Mouse (Mus musculus): ENCODE data around the gene Bnip2.

Gene Bnip2

DNA sequence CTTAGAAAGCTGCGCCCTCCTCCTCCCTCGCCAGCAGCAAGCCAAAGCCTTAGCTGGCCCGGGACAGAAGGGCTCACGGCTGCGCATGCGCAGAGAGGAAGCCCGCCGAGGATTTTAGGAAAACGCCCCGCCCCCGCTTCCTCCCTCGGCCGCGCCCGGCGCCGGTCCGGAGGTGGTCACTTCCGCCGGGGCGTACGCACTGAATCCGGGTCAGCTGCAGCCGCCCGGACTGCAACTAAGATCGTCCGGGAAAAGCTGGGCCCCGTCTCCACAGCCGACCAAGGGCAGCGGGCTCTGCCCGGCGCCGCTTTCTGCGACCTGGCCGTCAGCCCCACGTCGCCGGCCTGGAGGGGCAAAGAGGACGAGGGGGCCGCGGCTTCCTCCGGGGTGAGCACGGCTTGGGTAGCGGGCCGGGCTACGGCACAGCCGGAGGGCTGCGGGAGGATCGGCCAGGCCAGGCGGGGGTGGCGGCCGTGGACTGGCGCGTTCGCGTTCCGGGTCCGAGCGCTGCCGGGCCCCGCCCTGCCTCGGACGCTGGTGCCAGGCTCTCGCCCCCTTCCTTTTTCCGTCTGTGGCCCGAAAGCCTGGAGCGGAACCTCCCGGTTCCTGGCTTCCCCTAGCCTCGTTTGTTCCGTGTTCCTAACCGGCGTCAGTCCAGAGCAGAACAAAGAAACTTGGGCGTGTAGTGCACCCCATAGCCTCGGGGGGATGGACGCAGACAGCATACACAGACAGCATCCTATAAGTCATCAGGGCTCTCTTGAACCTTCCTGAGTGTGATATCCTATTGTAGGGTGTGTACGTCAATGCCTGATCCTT is at the start of gene Bnip2:
Gene Bnip2, plus strand, starts transcription at position 164 of the 819 bp plus-strand sequence.
- peak; percentile 85 to 87 for DNase-seq (ENCODE audit: low spot score in 2 of 2)

DNA sequence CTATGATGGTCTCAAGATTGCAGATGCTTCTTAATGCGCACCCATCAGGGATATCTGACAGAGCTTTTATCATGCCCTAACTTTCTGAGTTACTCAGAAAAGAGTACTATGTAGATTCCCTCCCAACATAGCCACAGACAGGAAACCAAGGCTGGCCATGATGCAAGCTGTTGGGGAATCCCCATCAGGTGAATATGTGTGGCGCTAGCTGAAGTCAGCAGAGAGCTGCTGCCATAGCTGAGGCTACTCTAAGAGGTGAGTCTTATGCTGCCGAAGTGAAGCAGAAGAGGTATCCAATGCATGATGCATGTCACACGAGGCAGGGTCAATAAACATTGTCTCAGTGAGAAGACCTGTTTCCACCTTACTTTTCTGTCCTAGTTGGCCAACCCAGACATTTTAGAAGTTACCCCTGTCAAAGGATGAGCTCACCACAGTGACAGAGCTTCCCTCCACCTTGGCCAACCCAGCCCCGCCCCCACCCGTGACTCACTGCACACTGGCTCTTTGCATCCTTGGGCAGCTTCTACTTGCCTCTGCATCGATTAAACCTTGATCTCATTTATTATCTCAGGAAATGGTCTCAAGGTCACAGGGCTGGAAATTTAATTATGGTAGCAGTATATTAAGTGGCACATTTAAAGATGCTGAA is 48.3 kb upstream of the Bnip2 start:
- DNase-seq (ENCODE audit: low spot score in 2 of 2): peak; percentile 48 to 67

DNA sequence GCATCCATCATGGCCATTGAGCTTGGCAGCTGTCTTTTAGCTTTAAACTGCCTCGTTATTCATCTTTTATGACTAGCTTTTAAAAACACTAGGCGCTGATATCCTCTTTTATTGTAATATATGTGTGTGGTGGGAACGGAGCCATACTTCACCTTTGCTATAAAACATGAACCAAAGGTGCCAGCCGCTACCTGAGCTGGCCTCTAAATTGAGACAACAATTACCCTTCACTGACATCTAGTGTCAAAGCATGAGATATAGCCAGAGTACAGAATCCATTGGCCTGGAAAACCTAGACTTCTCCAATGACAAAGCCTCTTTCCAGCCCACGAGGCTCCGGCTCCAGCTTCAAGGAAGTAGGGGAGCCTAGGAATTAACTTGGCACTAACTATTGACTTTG is 47.7 kb upstream of the Bnip2 start:
- no peak for DNase-seq (ENCODE audit: low spot score in 2 of 2)

DNA sequence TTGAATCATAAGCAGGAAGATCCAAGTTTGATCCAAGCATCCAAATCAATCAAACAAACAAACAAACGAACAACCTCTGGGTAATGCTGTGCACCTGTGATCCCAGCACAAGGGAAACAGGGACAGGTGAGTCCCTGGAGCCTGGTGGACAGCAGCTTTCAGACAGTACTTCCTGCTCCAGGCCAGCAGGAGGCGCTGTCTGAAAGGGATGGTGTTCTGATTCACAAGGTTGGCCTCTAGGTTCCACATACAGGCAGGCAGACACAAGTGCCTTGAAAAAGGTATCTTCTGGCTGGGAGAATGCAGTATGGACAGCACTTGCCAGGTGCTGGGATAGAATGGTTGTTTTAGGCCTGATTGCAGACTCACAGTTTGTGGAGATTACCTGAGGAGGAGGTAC is 40.3 kb upstream of the Bnip2 start:
- DNase-seq (ENCODE audit: low spot score in 2 of 2): peak; percentile 36 to 59

DNA sequence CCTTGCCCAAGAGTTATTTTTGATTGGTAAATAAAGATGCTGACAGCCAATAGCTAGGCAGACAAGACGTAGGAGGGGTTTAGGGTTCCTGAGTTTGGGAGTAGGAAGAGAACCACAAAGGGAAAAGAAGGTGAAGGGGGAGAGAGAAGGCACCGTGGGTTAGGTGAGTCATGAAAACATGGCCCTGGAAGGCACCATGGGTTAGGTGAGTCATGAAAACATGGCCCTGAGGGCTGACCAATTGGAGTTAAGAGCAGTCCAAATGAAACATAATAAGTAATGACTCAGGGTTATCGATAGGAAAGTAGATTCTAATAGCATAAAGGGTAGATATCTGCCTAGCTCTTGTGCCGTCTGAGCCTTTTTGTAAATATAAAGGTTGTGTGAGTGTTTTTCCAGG is 39.6 kb upstream of the Bnip2 start:
- DNase-seq (ENCODE audit: low spot score in 2 of 2): no peak

DNA sequence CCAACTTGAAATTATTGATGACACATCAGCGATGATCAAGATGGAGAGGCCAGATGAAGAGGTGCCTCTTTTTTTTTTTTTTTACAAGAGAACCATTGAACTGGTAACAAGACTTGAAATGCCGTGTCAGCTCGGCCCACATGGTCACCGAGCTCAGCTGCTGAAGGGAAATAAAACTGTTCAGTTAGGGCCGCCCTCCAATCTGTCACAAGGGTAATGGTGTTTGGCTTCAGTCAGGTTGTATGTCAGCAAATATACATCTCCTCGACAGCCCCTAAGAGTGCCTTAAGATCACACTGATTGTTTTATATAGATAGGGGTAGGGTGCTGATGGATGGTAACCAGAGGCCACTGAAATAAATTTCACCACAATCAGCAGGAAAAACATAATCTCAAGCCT is 28.3 kb upstream of the Bnip2 start:
- DNase-seq (ENCODE audit: low spot score in 2 of 2): no peak

DNA sequence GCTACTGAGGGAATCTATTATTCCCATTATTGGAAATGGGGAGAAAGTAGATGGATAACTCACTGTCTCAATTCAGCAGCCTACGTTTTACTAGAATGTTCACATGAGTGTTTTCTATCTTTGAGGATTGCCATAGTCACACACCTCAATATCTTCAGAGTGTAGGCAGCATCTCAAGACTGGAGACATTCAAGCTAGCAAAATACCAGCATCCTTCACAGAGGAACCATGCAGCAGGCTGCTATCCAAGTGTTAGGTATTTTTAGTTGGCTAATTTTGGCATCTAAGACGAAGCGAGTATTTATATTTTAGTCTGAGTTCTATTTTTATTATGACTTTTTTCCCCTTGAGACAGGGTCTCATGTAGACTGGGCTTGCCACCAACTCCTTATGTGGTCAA is 24.9 kb upstream of the Bnip2 start:
- DNase-seq (ENCODE audit: low spot score in 2 of 2): no peak

DNA sequence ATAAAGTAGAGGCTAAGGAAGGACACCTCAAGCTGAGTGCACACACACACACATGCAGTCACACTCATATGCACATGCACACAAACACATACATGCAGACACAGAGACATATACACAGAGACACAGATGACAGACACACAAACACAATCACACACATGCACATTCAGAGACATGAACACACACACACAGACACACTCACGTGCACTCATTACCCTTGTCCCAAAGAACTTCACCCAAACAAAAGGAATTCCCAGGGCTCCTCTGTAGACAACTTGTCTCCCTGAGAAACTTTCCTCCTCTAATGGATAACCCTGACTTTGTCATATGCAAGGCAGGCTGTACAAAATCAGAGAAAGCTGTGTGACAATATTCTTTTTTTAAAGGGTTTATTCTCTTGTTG is 3.7 kb upstream of the Bnip2 start:
- no peak for DNase-seq (ENCODE audit: low spot score in 2 of 2)

DNA sequence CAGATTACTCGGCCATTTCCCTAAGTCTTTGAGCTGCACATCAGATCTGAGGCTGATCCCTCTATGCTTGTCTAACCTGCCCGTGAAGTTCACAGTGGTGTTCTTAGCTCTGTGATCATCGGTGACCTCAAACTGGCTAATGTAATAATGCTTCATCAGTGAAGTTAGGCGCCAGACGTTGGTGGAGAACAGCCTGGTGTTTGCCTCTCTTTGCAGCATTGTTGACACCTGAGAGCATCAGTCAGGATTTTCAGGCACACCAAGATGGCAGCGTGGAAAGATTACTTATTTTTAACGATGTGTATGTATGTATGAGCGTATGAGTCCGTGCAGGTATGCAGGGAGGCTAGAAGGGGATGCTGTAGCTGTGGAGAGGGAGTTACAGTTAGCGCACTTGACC is 3.2 kb upstream of the Bnip2 start:
- no peak for DNase-seq (ENCODE audit: low spot score in 2 of 2)

DNA sequence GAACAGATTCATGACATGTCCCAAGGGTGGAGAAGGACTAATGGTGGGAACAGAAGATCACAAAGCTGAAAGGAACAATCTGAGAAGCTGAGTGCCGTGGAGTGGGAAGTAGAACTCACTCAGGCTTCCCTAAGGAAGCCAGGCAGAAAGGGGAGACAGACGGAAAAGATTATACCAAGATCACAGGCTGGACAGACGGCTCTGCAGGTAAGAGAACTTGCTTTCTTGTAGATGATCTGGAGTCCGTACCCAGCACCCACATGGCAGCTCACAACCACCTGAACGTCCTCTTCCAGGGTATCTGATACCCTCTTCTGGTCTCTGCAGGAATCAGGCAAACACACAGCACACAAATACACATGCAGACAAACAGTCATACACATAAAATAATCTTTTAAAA is 2.7 kb upstream of the Bnip2 start:
- DNase-seq (ENCODE audit: low spot score in 2 of 2): no peak

DNA sequence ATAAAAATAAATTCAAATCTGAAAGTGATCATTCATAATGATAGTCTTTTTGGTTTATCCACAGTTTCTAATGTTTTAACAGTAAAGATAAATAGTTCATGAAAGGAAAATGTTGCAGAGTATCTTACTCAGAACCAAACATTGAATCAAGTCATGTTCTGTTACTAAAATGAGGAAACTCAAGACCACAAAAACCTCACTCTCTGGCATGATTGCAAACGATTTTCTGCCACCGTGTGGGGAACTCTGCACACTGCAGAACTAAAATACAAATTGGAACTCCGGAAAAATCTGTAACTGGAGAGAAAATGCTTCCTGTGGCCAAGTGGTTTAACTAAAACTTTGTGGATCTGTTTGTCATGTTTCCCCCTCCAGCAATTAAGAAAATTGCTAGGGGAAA is 1.7 kb upstream of the Bnip2 start:
- DNase-seq (ENCODE audit: low spot score in 2 of 2): peak; percentile 47 to 63

DNA sequence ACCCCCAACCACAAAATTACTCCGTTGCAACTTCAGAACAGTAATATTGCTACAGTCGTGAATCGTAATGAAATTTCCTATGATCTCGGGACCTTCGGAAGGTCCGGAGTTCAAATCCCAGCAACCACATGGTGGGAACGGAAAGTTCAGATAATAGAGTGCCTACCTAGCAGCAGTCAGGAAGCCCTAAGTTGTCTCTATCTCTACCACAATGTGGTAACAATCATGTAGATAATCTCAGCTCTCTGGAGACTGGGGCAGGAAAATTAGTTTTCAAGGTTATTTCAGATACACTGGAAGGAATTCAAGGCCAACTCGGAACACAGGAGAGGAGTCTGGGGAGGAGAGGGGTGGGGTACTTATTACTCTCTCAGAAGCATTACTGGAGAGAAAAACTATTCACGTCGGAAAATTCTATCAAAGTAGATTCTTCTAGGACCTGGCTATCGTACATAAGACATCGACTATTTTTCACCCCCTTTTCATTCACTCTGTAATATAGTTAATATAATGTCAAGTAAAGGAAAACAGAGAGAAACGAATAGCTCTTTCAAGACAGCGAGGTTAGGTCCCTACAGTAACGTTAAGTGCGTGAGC is 462 bp upstream of the Bnip2 start:
- no peak for DNase-seq (ENCODE audit: low spot score in 2 of 2)

DNA sequence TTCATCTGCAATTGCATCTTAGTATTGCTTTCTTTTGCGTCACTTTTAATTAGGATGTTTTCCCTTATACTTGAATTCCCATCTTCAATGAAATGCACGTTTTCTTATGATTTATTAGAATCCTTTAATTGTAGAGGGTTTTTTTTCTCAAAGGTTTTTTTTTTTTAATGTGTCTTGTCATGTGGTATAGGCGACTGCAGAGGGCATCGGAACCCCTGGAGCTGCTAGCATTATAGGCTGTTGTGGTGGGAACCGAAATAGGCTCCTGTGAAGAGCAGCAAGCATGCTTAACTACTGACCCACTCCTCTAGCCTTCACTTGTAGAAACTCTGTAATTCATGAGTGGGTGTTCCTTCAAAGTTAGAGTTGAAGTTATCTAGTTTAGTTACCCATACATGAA is 1.1 kb downstream of the Bnip2 start:
- DNase-seq (ENCODE audit: low spot score in 2 of 2): no peak

DNA sequence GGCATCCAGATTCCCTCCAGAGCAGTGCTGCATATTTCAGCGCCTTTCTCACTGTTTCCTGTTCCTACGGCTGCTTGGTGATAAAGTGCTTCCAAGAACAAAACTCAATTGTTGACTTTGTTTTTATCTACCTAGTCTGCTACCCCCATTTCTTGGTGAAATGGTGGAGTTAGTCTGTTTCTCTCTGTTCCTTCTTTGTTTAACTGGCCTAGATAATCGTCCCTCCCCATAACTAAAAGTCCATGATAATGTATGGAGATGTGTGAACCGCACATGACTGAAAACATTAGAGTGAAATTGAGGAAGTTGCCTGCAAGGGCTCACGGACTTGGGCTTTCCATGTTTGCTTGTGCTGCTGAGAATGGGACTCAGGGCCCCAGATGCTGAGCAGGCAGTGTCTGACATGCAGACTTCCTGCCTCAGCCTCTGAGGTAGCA is 3.6 kb downstream of the Bnip2 start:
- peak in 1 of 2 experiments; percentile 16 for DNase-seq (ENCODE audit: low spot score in 2 of 2)

DNA sequence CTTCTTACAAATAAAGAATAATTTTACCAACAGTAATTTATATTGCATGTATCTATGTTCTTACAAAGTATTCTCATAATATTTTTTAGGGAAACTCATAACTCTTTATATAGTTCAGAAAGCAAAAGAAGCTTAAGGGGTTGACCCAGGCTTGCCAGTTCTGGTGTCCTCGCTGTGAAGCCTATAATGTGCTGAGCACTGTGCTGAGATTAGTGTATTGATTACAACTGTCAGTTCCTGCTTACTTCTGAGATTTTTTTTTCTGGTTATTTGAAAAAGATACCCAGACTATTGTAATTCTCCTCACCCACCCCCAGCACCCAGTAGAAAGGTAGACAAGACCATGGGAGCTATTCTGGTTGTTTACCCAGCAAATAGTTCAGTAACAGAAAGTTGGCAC is 4.2 kb downstream of the Bnip2 start:
- DNase-seq (ENCODE audit: low spot score in 2 of 2): no peak

DNA sequence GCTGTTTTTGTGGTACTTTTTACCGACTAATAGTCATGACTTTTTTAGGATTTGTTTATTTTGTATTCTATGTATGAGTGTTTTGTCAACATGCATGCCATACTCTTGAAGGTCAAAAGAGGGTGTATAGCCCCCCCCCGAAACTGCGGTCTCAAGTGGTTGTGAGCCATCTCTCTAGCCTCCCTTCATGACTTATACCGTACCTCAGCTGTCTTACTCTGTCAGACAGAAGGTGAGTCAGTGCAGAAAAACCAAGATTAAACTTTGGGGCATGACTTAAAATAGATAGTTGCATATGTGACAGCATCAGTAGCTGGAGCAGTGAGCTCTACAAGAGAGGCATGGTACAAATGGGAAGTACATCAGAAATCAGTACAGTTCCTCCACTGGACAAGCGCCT is 5.3 kb downstream of the Bnip2 start:
- no peak for DNase-seq (ENCODE audit: low spot score in 2 of 2)

DNA sequence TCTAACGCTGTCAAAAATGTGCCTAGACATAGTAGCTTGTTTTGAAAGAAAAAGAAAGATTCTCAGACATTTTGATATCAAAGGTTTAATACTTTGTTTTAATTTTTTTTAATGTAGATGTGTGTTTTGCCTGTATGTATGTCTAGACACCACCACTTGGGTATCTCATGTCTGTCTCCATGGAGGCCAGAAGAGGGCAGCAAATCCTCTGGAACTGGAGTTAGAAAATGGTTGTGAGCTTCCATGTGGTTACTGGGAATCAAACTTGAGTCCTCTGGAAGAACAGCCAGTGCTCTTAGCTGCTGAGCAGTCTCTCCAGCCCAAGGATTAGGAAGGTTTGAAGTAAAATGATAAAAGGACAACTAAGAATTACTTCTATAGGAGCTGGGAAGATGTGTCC is 10.1 kb downstream of the Bnip2 start:
- DNase-seq (ENCODE audit: low spot score in 2 of 2): no peak

DNA sequence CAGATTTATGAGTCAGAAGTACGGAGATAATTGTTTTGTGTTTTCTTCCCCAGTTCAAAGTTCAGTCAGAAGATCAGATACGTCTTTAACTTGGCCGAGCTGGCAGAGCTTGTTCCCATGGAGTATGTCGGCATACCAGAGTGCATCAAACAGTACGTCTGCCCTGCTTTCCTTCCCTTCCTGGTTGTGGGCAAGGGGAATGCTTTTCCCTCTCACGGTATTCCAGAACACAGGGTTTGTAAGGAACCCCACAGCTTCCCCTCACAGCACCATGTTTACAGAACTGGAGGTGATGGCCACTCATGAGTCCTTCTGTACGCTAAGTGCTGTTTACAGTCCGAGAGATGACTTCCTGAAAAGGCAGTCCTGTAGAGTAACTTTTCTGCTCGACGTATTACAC is 14.2 kb downstream of the Bnip2 start:
- no peak for DNase-seq (ENCODE audit: low spot score in 2 of 2)

DNA sequence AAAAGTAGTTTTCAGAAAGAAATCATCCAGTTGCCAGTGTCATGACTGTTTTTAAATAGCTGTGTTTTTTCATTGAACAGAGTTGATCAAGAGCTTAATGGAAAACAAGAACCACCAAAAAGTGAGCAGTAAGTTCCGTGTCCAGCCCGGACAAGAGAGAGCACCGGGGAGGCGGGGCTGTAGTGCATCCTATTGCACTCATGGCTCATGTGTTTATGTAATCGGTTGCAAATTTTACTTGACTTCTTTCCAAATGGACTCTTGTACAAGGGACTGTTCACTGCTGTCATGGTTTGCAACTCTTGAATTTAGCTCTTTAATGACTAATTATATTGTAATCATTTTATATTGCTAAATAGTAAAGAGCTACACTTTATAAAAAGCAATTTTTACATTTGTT is 17.7 kb downstream of the Bnip2 start:
- DNase-seq (ENCODE audit: low spot score in 2 of 2): no peak

DNA sequence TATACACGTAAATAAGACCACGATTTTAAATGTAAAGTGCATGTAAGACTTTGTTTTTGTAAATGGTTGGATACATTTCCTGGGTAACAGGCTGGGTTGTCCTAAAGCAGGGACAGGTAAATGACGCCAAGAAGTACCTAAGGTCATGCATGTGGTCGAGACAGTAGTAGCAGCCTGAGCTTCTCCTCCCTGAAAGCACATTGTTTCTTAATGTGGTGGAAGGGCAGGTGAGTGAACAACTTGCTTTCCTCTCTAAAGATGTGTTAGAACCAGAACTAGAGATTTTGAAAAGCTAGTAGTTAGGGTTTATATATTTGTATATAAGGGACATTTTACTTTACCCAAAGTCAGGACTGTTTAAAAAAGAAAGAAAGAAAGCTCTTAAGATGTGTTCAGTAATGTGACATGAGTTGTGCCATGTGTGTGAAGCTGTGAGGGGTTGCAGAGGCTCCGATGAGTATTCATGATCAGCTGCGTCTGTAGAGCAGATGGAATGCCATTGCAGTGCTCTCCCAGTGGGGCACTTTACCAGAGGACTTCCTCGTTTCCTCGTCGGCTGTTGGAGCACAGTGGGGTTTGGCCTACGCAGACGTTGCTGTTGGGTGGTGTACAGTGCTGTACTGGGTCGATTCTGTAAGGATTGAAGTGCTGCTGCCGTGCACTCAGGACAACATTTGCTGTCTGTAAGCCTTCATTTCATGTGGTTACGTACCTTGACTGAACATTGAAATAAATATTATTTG is 18.4 kb downstream of the Bnip2 start:
- DNase-seq (ENCODE audit: low spot score in 2 of 2): no peak

DNA sequence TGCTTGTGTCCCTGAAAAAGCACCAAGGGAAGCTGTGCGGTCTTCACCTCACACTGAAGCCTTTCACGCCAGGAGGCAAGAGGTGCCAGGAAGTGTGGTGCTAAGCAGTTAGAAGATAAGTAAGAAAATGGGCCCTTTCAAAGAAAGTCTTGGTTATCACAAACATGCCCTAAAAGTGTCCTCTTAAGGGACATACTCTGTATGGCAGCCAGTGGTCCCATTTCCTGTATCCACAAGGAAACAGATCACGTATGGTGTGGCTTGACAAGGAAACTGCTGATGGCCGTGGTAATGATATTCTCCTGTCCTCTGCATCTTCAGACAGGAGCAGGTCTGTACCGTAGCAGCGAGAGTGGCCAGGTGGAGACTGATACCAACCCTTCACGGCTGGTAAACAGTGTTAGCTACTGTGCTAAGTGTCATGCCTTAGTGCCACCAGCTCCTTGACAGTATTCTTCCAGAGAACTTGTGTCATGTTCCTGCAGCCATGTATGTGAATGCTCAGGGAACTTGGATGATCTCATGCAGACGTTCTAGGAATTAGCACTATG is 20.6 kb downstream of the Bnip2 start:
- DNase-seq (ENCODE audit: low spot score in 2 of 2): no peak

Data from natural killer cell, adult 2 months (primary cell).